Mouse (Mus musculus) colon, adult 2 months (tissue): ENCODE results near the gene Olfr920. TPM values are rescaled to one million over a fixed set of nuclear protein-coding genes. Genes with fewer than 3 reads are reported as not detected.

Experiments used
- polyA plus RNA-seq: library from polyadenylated mRNA; depleted of rRNA; stranded (reverse); fragments of >200 nt; gene quantifications from 2 replicates; pipeline ENCODE4 v1.2.3, GENCODE M21; 2012; rRNA removed

The Olfr920 gene
- 0.05 and 0.07 TPM in 2 replicates for polyA plus RNA-seq

DNA sequence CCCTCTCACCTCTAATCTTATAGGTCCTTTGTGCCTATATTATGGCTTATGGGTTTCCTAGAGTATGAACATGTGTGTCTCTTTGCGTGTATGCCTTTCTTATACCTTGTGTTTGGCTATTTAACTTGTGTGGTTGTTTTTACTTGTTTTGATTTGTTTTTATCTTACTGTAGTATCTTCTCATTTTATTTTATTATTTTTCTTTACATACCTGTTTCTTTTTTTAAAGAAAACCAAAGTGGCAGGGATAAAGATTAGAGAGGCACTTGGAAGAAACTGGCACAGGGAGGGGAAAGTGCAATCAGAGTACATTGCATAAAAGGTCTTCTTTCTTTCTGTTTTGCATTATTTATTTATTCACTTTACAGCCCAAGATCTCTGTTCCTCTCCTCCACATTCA is at the start of gene Olfr920:
Gene Olfr920 (plus strand): TSS at position 301 of the 400 bp plus-strand sequence.

DNA sequence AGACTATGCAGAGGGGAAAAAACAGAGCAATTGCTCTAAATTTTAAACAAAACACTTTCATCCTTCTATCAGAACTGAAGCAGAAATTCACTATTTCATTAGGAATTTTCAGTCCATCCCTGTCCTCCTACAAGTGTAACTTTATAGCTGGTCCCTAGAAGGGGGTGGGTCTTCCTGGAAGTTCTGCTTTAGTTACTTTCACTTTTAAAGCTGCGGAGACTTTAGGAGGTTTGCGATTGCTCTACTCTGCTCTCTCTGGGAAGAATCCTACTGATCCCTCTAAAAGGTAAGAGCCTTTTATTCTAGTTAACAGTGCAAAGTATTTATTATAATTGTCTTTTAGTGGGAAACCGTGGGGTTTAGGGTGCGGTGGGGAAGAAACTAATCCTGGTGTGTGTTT is 34.0 kb upstream of the Olfr920 start, which contains the start of gene Vwa5a:
Gene Vwa5a (plus strand): TSS at position 167 of the 400 bp plus-strand sequence.

DNA sequence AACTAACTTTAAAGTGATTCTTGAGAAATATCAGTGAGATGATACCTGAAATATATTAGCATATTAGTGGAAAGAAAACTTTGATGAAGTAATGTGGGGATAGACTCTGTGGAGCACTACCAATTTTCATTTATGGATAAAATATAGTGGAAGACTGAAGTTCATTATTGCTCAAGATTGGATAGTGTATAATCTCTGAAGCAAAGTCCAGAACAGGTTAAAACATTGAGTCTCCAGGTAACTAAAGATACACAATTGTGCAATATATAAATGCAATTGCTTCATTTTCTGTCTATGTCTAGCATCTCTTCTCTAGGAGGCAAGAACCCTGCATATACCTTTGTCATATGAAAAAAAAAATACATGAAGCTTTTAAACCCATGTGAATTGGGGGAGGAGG is 20.7 kb downstream of the Olfr920 start, which contains the start of gene Olfr921:
Gene Olfr921 (plus strand): TSS at position 301 of the 400 bp plus-strand sequence.

Other genes starting within 250 kb of the Olfr920 start
- not detected in 2 replicates for gene Olfr911-ps1, start 230.7 kb upstream of the Olfr920 start, polyA plus RNA-seq
- not detected in 2 replicates for gene Olfr910, start 214.4 kb upstream of the Olfr920 start, polyA plus RNA-seq
- not detected in 2 replicates for gene Olfr912, start 172.1 kb upstream of the Olfr920 start, polyA plus RNA-seq
- not detected in 2 replicates for gene Olfr913, start 159.5 kb upstream of the Olfr920 start, polyA plus RNA-seq
- not detected in 2 replicates for gene Olfr914, start 147.2 kb upstream of the Olfr920 start, polyA plus RNA-seq
- gene Olfr916, start 92.4 kb upstream of the Olfr920 start, polyA plus RNA-seq = not detected in 2 replicates
- gene Olfr917, start 86.5 kb upstream of the Olfr920 start, polyA plus RNA-seq = not detected in 2 replicates
- gene Olfr918, start 77.7 kb upstream of the Olfr920 start, polyA plus RNA-seq = not detected in 2 replicates
- gene Olfr919, start 48.6 kb upstream of the Olfr920 start, polyA plus RNA-seq = not detected in 2 replicates
- 10.5 and 11.0 TPM in 2 replicates for gene Vwa5a, start 34.0 kb upstream of the Olfr920 start, polyA plus RNA-seq
- not detected in 2 replicates for gene Olfr921, start 20.8 kb downstream of the Olfr920 start, polyA plus RNA-seq
- not detected in 2 replicates for gene Olfr922, start 62.3 kb downstream of the Olfr920 start, polyA plus RNA-seq
- gene Olfr923, start 74.2 kb downstream of the Olfr920 start, polyA plus RNA-seq = not detected in 2 replicates
- gene Olfr924, start 92.2 kb downstream of the Olfr920 start, polyA plus RNA-seq = not detected in 2 replicates
- gene Olfr26, start 102.8 kb downstream of the Olfr920 start, polyA plus RNA-seq = not detected in 2 replicates
- not detected in 2 replicates for gene Olfr926, start 124.8 kb downstream of the Olfr920 start, polyA plus RNA-seq
- not detected in 2 replicates for gene Olfr930, start 177.5 kb downstream of the Olfr920 start, polyA plus RNA-seq
- gene Olfr933, start 220.0 kb downstream of the Olfr920 start, polyA plus RNA-seq = not detected in 2 replicates
- gene Olfr934, start 236.0 kb downstream of the Olfr920 start, polyA plus RNA-seq = not detected in 2 replicates
- not detected in 2 replicates for gene Olfr935, start 247.4 kb downstream of the Olfr920 start, polyA plus RNA-seq